16 mouse cellular contexts compared by ENCODE assay signal in the genomic region with DNA sequence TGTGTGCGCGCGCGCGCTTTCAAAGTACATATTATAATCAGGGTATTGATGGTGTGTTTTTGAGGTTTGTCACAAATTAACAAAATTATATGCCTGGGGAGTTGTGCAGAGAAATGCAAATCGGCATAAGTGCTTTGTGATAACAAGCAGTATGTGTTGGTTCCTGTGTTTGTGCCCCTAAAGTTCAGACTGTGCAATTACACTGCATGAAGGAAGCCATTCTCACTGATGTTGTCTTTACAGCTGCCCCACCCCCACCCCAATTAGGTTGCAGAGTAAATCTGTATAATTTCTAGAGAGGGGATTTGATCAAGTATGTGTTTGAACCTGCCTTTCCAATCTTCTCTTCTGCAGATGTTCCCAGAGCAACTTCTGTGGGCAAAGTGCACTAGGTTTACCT. TPM values are rescaled to one million over a fixed set of nuclear protein-coding genes. Genes with fewer than 3 reads are reported as not detected.
A peak's percentile ranks its signal among the peaks of the same experiment; 100 is the strongest.
DNase-seq lines count a peak whose midpoint lies in the region; ATAC-seq and TF ChIP-seq lines count a peak whose summit lies in the region.
"Had no signal": no experiment of that assay in that cellular context is flagged by ENCODE, and none has a peak within 500 bp of the region (broad histone marks: within the 10 kb centered on the region; RNA-seq: fewer than 3 reads in every experiment).

No protein-coding gene starts in this region.

- no peak overlapping the region for H3K9ac ChIP-seq in kidney, postnatal 0 days (ENCODE audit: low read depth, low read length)
- no peak overlapping the region for H3K9ac ChIP-seq in CH12.LX (ENCODE audit: insufficient read depth, low read depth)
- no peak overlapping the region for H3K9ac ChIP-seq in MEL (ENCODE audit: control insufficient read depth, low read depth, low read length, poor library complexity, severe bottlenecking)
- no peak overlapping the region for H3K9ac ChIP-seq in forebrain, postnatal 0 days
- H3K9ac ChIP-seq: hindbrain, embryonic 15.5 days; kidney, embryonic 15.5 days had no signal

- TF ChIP-seq EP300 in CH12.LX (IDR thresholded peaks at IDR 0.05; ENCODE audit: low read length) (no peak), MEL (IDR thresholded peaks at IDR 0.05; ENCODE audit: low read depth in 1 of 2, low read length in 2 of 2) (no peak)

- no peak for TF ChIP-seq POLR2A in CH12.LX (IDR thresholded peaks at IDR 0.05; ENCODE audit: low read depth, low read length)
- TF ChIP-seq POLR2A in MEL (IDR thresholded peaks at IDR 0.05; ENCODE audit: control insufficient read depth in 1 of 2, insufficient read depth in 1 of 2, low read depth in 1 of 2, low read length in 2 of 2, poor library complexity in 1 of 2) = no peak

- ATAC-seq in kidney, postnatal 0 days (replicated peaks; ENCODE audit: low FRiP score, low read depth) = no peak
- peak; percentile 69 for ATAC-seq in forebrain, postnatal 0 days
- ATAC-seq in megakaryocyte progenitor cell, adult 5-6 weeks (replicated peaks; ENCODE audit: poor library complexity) = no peak

- H3K79me2 ChIP-seq in CH12.LX (replicated peaks; ENCODE audit: control insufficient read depth, extremely low read depth, insufficient read depth, poor library complexity, severe bottlenecking) (no peaks in the 10 kb centered on the region), MEL (ENCODE audit: control insufficient read depth, insufficient read depth, low read length, poor library complexity) (no peaks in the 10 kb centered on the region)

- H3K4me2 ChIP-seq in kidney, postnatal 0 days (ENCODE audit: low read length) = no peak overlapping the region
- no peak overlapping the region for H3K4me2 ChIP-seq in CH12.LX (ENCODE audit: insufficient read depth, low read depth, poor library complexity, severe bottlenecking)
- H3K4me2 ChIP-seq in forebrain, postnatal 0 days (ENCODE audit: low read depth) = no peak overlapping the region
- H3K4me2 ChIP-seq: hindbrain, embryonic 15.5 days; kidney, embryonic 15.5 days had no signal

- H3K9me3 ChIP-seq in kidney, postnatal 0 days (replicated peaks; ENCODE audit: low read length) = no peaks in the 10 kb centered on the region
- H3K9me3 ChIP-seq in CH12.LX (replicated peaks; ENCODE audit: low read length) (no peaks in the 10 kb centered on the region), MEL (replicated peaks; ENCODE audit: insufficient read depth, low read length) (no peaks in the 10 kb centered on the region)
- H3K9me3 ChIP-seq in forebrain, postnatal 0 days (ENCODE audit: low read length) = no peaks in the 10 kb centered on the region
- H3K9me3 ChIP-seq: hindbrain, embryonic 15.5 days; kidney, embryonic 15.5 days had no signal

- in situ Hi-C loops in CH12.LX (cut with MboI; ENCODE audit: low pct_ligation_motif_present, low pct_unique_long_range_greater_than_20kb, low sequenced_read_pairs) = no loop called here

- no peaks in the 10 kb centered on the region for H3K27me3 ChIP-seq in kidney, postnatal 0 days (ENCODE audit: insufficient read depth, low read length)
- H3K27me3 ChIP-seq in CH12.LX (replicated peaks) (no peaks in the 10 kb centered on the region), MEL (ENCODE audit: control insufficient read depth in 1 of 2, insufficient read depth in 2 of 2, low read length in 2 of 2) (no peaks in the 10 kb centered on the region)
- no peaks in the 10 kb centered on the region for H3K27me3 ChIP-seq in forebrain, postnatal 0 days (ENCODE audit: insufficient read depth, low read length)
- H3K27me3 ChIP-seq: hindbrain, embryonic 15.5 days; kidney, embryonic 15.5 days had no signal

- dilution Hi-C loops in CH12.LX (cut with MboI; ENCODE audit: extremely low pct_ligation_motif_present, extremely low pct_unique_long_range_greater_than_20kb, low sequenced_read_pairs) = no loop called here

- H3K4me1 ChIP-seq in kidney, postnatal 0 days (replicated peaks; ENCODE audit: insufficient read depth, low read length) = peaks cover 16% of the 10 kb centered on the region
- H3K4me1 ChIP-seq in CH12.LX (ENCODE audit: control insufficient read depth in 1 of 2, insufficient read depth in 2 of 2) (peaks cover 4 to 51% of the 10 kb centered on the region in 2 experiments; a peak in 3 of 4 replicates), MEL (ENCODE audit: control insufficient read depth in 1 of 2, insufficient read depth in 2 of 2, low read length in 2 of 2) (no peaks in the 10 kb centered on the region)
- H3K4me1 ChIP-seq in forebrain, postnatal 0 days (ENCODE audit: insufficient read depth) = peaks cover 27% of the 10 kb centered on the region; the same call in 1 of the 2 replicates

- H3K4me3 ChIP-seq in kidney, postnatal 0 days (replicated peaks; ENCODE audit: low read depth, low read length) = no peak overlapping the region
- H3K4me3 ChIP-seq in CH12.LX (replicated peaks in 1 of 3; ENCODE audit: low read depth in 2 of 3, low read length in 2 of 3, poor library complexity in 1 of 3) = no peak overlapping the region
- no peak overlapping the region for H3K4me3 ChIP-seq in MEL (ENCODE audit: control insufficient read depth in 1 of 2, insufficient read depth in 1 of 2, low read depth in 2 of 2, low read length in 2 of 2)
- H3K4me3 ChIP-seq in forebrain, postnatal 0 days (ENCODE audit: low read depth, low read length) = no peak overlapping the region
- H3K4me3 ChIP-seq: erythroblast, embryonic 14.5 days; hindbrain, embryonic 15.5 days; kidney, embryonic 15.5 days had no signal

- H3K36me3 ChIP-seq in kidney, postnatal 0 days (ENCODE audit: insufficient read depth, low read length) = no peaks in the 10 kb centered on the region
- H3K36me3 ChIP-seq in CH12.LX (replicated peaks in 1 of 2; ENCODE audit: control insufficient read depth in 1 of 2, insufficient read depth in 1 of 2, low read length in 1 of 2) (no peaks in the 10 kb centered on the region), MEL (ENCODE audit: control insufficient read depth in 1 of 2, insufficient read depth in 2 of 2, low read length in 2 of 2) (no peaks in the 10 kb centered on the region)
- H3K36me3 ChIP-seq in forebrain, postnatal 0 days (ENCODE audit: insufficient read depth) = no peaks in the 10 kb centered on the region
- H3K36me3 ChIP-seq: hindbrain, embryonic 15.5 days had no signal

- no peak for DNase-seq in kidney, postnatal 0 days (ENCODE audit: low spot score)
- DNase-seq in kidney, adult 9 months = no peak
- DNase-seq in CH12.LX (ENCODE audit: extremely low read depth) (peak; percentile 41), MEL (ENCODE audit: low read depth, low spot score) (peak; percentile 9)
- DNase-seq in forebrain, postnatal 0 days = no peak
- DNase-seq in cerebellum, postnatal 36 days = no peak
- DNase-seq: cerebellum, adult 9-11 months; heart, adult 18-20 months; heart, postnatal 14 days; lung, adult 2 months; spleen, adult 18-20 months; thymus, postnatal 36 days had no signal

- peak; percentile 23; the same call in 1 of the 2 replicates for TF ChIP-seq CTCF in kidney, postnatal 0 days (IDR thresholded peaks at IDR 0.05; ENCODE audit: low read depth)
- TF ChIP-seq CTCF in CH12.LX (conservative IDR thresholded peaks at IDR 0.05 in 1 of 2, IDR thresholded peaks at IDR 0.05 in 1 of 2; ENCODE audit: low read depth in 2 of 2, low read length in 2 of 2) (no peak), MEL (IDR thresholded peaks at IDR 0.05 in 2 of 3, conservative IDR thresholded peaks at IDR 0.05 in 1 of 3; ENCODE audit: control insufficient read depth in 1 of 3, insufficient read depth in 1 of 3, low read depth in 2 of 3, low read length in 3 of 3, poor library complexity in 1 of 3, severe bottlenecking in 1 of 3) (no peak)
- TF ChIP-seq CTCF in forebrain, postnatal 0 days (IDR thresholded peaks at IDR 0.05; ENCODE audit: low read depth) = peak; percentile 60

- 92% methylated on average over 6 of the region's 6 CpGs for WGBS in kidney, postnatal 0 days
- 73% methylated on average over 6 of the region's 6 CpGs for WGBS in forebrain, postnatal 0 days

- TF ChIP-seq RAD21 in CH12.LX (IDR thresholded peaks at IDR 0.05; ENCODE audit: low read depth, low read length) (no peak), MEL (IDR thresholded peaks at IDR 0.05; ENCODE audit: low read depth, low read length) (no peak)

- no peak overlapping the region for H3K27ac ChIP-seq in kidney, postnatal 0 days
- H3K27ac ChIP-seq in CH12.LX (ENCODE audit: insufficient read depth, low read depth) (no peak overlapping the region), MEL (ENCODE audit: control insufficient read depth, low read depth, low read length) (no peak overlapping the region)
- no peak overlapping the region for H3K27ac ChIP-seq in forebrain, postnatal 0 days (ENCODE audit: low read depth, low read length)
- H3K27ac ChIP-seq: hindbrain, embryonic 15.5 days; kidney, embryonic 15.5 days had no signal

TF ChIP-seq in CH12.LX, 34 proteins besides CTCF, POLR2A, EP300 and RAD21:
- TF ChIP-seq ZMIZ1 (IDR thresholded peaks at IDR 0.05; ENCODE audit: low read depth, low read length) = no peak
- TF ChIP-seq MXI1 (IDR thresholded peaks at IDR 0.05; ENCODE audit: low read depth, low read length) = no peak

TF ChIP-seq in MEL, 35 proteins besides CTCF, POLR2A, EP300 and RAD21 (continues in another document):
- TF ChIP-seq RCOR1 (IDR thresholded peaks at IDR 0.05; ENCODE audit: low read depth, low read length) (no peak), TCF12 (IDR thresholded peaks at IDR 0.05; ENCODE audit: low read depth, low read length) (no peak)

RNA-seq across cellular contexts. Expression of a gene that starts 7.8 kb away (rescaled TPM):
- polyA plus RNA-seq in kidney, postnatal 0 days (2015; fragmentation: Nextera tagmentation; extraction: Ambion mirVana) = 77.4 and 79.6 TPM in 2 replicates
- total RNA-seq in CH12.LX (2012; rRNA removed) = 0.17 and 0.34 TPM in 2 replicates
- 1.2 and 1.3 TPM in 2 replicates for total RNA-seq in CH12.LX (2014; rRNA removed)
- 1.0 and 1.6 TPM in 2 replicates for polyA plus RNA-seq in CH12.LX (2012; ENCODE audit: insufficient read length, low read depth)
- total RNA-seq in MEL (2012; rRNA removed) = not detected in 2 replicates
- polyA plus RNA-seq in MEL (2012; ENCODE audit: insufficient read depth in 1 of 2, insufficient read length in 2 of 2, low read depth in 1 of 2, low replicate concordance in 2 of 2, missing spikeins in 1 of 2) = not detected
- total RNA-seq in forebrain, postnatal 0 days (2014; rRNA removed) = 64.8 and 87.3 TPM in 2 replicates
- polyA plus RNA-seq in forebrain, postnatal 0 days (2015; fragmentation: Nextera tagmentation; extraction: Ambion mirVana) = 82.8 and 117 TPM in 2 replicates
- 0.34 TPM in 1 of 2 replicates, not detected in the other for total RNA-seq in megakaryocyte progenitor cell, adult 5-6 weeks (2015)
- total RNA-seq in megakaryocyte progenitor cell, adult 5-6 weeks (2017) = 0.14 TPM in 1 of 2 replicates, not detected in the other

RNA-seq across cellular contexts. Expression of a gene that starts 55.3 kb away (rescaled TPM):
- polyA plus RNA-seq in kidney, postnatal 0 days (2015; fragmentation: Nextera tagmentation; extraction: Ambion mirVana) = 14.0 and 15.3 TPM in 2 replicates
- total RNA-seq in CH12.LX (2012; rRNA removed) (0.34 and 0.68 TPM in 2 replicates), CH12.LX (2014; rRNA removed) (0.23 TPM in 2 replicates), MEL (2012; rRNA removed) (not detected in 2 replicates)
- polyA plus RNA-seq in CH12.LX (2012; ENCODE audit: insufficient read length, low read depth) (0.20 and 0.29 TPM in 2 replicates), MEL (2012; ENCODE audit: insufficient read depth in 1 of 2, insufficient read length in 2 of 2, low read depth in 1 of 2, low replicate concordance in 2 of 2, missing spikeins in 1 of 2) (not detected)
- total RNA-seq in forebrain, postnatal 0 days (2014; rRNA removed) = 24.2 and 29.1 TPM in 2 replicates
- 10.6 and 14.5 TPM in 2 replicates for polyA plus RNA-seq in forebrain, postnatal 0 days (2015; fragmentation: Nextera tagmentation; extraction: Ambion mirVana)
- total RNA-seq in megakaryocyte progenitor cell, adult 5-6 weeks (2015) = 0.20 and 0.42 TPM in 2 replicates
- 0.03 TPM in 1 of 2 replicates, not detected in the other for total RNA-seq in megakaryocyte progenitor cell, adult 5-6 weeks (2017)
- polyA plus RNA-seq: erythroblast, embryonic 14.5 days had no signal

Comparison
In these comparisons a context has a peak if more than half of its experiments do, and no peak if none do; other contexts are left out.
1. DNase-seq: peak in CH12.LX (single experiment) and MEL (single experiment); none in kidney, postnatal 0 days (single experiment), kidney, adult 9 months (single experiment), forebrain, postnatal 0 days (single experiment) and cerebellum, postnatal 36 days (0 of 2).
2. CTCF ChIP-seq: peak in kidney, postnatal 0 days (single experiment) and forebrain, postnatal 0 days (single experiment); none in CH12.LX (0 of 2) and MEL (0 of 3).
3. RNA of a gene that starts 7.8 kb away (total RNA-seq): 64.8 to 87.3 TPM in forebrain, postnatal 0 days; 0.17 to 1.3 TPM in CH12.LX, not detected in MEL and 0.14 to 0.34 TPM in megakaryocyte progenitor cell, adult 5-6 weeks; every median in the first group is over 10 times any median in the second.
4. RNA of a gene that starts 55.3 kb away (total RNA-seq): 24.2 to 29.1 TPM in forebrain, postnatal 0 days; 0.23 to 0.68 TPM in CH12.LX, 0.03 to 0.42 TPM in megakaryocyte progenitor cell, adult 5-6 weeks and not detected in MEL; every median in the first group is over 10 times any median in the second.